Mouse (Mus musculus): ENCODE measurements around the gene Uck2.

The Uck2 gene

DNA sequence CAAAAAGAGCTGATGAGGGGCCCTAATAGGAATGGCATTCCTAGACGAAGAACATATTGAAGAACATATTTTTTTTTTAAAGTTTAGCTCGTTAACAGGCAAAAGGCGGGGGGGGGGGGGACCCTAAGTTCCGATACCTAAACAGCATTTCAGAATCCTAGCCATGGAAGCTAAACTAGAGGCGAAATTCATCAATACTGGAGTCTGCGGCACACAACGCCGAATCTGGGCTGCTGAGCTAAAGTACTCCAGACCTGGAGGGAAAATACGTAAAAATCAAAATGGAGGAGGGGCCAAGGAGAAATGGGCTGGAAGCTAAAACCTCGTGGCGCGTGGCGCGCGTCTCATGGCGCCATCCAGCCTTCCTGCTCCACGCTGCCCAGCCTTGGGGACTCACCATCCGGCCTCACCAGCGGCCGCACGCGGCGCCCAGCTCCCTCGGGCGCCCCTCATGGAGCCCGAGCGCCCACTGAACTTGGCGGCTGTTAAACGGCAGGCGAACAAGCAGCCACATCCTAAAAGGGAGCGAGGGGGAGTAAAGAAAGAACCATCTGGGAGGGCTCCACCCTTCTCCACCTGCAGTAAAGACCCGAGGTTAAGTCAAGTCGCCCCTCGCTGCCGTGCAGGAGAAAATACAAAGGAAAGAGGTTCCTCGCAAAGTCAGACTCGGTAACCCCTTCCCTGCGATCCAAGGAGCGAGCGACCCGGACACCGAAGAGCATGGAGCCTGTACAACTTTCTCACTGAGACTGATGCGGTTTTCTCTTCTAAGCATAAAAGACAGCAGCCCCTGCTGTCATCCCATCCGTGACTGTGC is 1.5 kb downstream of the Uck2 start:
- DNase-seq (ENCODE audit: low spot score in 2 of 2) = peak; percentile 62 to 63

DNA sequence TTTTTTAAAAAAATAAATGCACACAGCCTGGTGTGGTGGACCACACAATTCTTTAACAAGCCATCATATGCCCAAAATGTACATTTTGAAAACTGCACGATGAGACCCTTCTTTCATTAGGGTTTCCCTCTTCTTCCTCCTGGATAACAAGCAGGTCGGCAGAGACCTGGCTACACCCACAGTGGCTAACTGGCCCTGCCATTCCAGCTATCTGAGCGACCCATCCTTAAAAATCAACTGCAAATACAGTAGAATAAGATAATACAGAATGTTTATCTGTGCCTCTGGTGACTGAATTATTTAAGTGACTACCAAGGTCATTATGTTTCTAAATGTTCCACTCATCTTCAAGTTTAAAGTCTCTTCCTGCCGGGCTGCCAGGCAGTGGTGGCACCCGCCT is 2.4 kb downstream of the Uck2 start:
- DNase-seq (ENCODE audit: low spot score in 2 of 2) = no peak

GRCm38 (mm10) chr1:167282112-167282511 is 3.0 kb downstream of the Uck2 start:
- no peak for DNase-seq (ENCODE audit: low spot score in 2 of 2)

DNA sequence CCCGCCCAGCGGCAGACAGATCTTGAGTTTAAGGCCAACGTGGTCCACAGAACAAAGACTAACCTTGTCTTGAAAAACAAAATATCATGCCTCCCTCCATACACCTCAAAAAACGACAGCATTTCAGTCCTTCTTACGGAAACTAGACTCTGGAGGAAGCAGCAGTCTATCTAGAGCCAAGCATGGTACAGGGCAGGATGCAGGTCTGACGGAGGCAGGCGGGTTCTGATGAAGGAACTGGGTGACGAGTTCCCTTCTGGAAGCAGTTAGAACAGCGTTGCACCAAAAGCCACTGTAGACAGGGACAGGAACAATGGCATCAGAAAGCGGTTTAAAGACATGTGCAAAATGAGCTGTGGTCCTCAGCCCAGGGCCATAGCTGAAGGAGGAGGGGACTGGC is 5.1 kb downstream of the Uck2 start:
- no peak for DNase-seq (ENCODE audit: low spot score in 2 of 2)

GRCm38 (mm10) chr1:167279160-167279715 is 5.9 kb downstream of the Uck2 start:
- no peak for DNase-seq (ENCODE audit: low spot score in 2 of 2)

DNA sequence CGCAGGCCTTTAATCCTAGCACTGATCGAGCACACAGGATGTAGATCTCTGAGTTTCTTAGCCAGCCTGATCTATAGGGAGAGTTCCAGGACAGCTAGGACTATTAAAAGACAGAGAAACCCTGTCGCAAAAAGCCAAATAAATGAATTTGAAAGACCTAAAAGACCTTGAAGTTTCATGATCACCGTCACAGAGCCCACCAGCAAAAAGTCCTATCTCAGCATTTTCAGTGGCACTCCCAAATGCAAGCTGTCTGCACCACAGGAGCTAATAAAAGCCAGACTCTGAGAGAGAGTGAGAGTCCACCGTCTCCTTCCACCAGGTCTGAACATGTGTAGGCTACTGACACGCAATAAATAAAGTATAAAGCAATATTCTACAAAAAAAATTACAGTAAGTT is 6.7 kb downstream of the Uck2 start:
- no peak for DNase-seq (ENCODE audit: low spot score in 2 of 2)

- DNase-seq (ENCODE audit: low spot score in 2 of 2) = no peak
These were observed 10.3 kb downstream of the Uck2 start for GRCm38 (mm10) chr1:167274646-167275390.

DNA sequence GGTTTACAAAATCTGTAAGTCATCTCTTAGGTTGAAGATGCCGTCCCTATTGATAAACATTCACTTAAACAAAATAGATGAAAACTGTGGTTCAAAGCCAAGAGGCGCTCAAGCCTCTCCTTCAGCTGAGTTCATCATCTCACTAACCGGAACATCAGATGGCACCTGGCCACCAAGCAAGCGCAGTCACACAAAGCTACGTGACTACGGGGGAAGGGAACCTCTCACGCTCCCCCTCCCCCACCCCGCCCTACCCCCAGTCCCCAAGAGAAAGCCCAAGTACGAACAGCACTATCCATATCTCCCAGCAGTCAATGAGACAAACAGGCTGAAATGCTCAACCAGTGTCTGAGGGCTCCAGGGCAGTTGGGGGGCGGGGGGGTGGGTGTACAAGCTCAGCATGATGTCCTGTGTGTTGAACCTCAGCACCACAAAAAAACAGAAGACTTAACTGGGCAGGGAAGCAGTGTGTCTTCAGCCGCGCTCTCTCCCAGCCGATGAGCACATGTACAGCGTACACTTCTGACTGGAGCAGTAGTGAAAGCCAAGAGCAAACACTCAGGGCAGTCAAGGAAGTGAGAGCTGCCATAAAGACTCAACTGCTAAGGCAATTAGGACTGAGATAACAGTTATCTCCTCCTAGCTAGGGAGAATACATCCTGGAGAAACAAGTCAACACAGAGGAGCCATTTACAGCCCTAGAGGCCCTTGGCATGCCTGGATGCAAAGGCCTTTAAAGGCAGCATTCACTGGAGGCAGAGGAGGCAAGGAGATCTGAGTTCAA is 11.5 kb downstream of the Uck2 start:
- DNase-seq (ENCODE audit: low spot score in 2 of 2) = no peak

GRCm38 (mm10) chr1:167271841-167272240 is 13.3 kb downstream of the Uck2 start:
- DNase-seq (ENCODE audit: low spot score in 2 of 2) = no peak

GRCm38 (mm10) chr1:167271304-167271703 is 13.8 kb downstream of the Uck2 start:
- DNase-seq (ENCODE audit: low spot score in 2 of 2) = no peak

DNA sequence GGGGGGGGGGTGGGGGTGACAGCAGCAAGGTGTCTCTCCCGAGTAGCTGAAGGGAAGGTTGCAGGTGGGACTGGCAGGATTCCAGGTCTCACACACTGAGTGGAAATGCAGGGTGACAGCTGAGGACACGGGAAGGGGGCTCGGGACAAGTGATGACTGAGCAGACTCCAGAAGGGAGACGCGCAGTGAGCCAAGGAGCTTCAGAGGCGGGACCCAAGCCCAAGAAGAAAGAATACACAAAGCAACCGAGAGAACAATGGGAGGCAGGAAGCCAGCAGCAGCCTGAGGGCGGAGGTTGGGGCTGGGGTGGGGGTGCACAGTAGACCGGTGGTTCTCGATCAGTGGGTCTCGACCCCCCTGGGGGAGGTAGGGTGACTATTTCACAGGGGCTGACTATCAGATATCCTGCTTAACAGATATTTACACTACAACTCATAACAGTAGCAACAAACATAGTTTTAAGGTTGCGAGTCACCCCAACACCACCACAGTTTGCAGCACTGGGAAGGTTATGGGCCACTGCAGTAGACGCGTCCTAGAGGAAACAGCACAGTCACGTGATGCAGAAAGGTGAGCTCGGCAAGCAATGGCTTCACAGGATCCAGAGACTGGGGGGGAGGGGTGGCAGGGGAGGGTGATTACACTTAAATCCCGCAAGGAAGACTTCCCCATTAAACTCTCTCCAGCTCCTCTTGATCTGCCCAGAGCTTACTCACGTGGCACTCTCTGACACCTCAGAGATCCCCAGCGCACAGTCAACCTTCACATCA is 14.6 kb downstream of the Uck2 start:
- DNase-seq (ENCODE audit: low spot score in 2 of 2) = no peak

GRCm38 (mm10) chr1:167269856-167270270 is 15.3 kb downstream of the Uck2 start:
- DNase-seq (ENCODE audit: low spot score in 2 of 2) = no peak

GRCm38 (mm10) chr1:167269350-167269811 is 15.7 kb downstream of the Uck2 start:
- no peak for DNase-seq (ENCODE audit: low spot score in 2 of 2)

- peak in 1 of 2 experiments; percentile 35 for DNase-seq (ENCODE audit: low spot score in 2 of 2)
These were observed 16.6 kb downstream of the Uck2 start for GRCm38 (mm10) chr1:167268360-167269063.

- no peak for DNase-seq (ENCODE audit: low spot score in 2 of 2)
These were observed 18.4 kb downstream of the Uck2 start for GRCm38 (mm10) chr1:167266720-167267119.

DNA sequence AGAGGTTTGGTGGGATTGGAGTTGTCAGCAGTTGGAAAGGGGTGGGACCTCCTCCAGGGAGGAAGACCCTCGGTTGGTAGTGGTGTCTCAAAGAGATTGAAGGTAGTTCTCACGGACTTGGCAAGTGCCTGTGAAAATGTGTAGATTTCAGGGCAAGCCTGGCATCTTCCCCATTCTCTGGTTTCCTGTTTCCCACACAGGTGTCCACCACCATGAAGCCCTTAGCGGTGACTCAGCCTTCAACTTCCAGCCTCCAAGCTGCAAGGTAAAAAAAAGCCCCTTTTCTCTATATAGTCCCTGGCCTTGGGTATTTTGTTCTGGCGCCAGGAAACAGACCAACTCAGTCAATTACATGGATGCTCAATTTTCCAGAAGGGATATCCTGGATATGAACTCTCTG is 19.8 kb downstream of the Uck2 start:
- DNase-seq (ENCODE audit: low spot score in 2 of 2) = no peak

GRCm38 (mm10) chr1:167262489-167263041 is 22.6 kb downstream of the Uck2 start:
- DNase-seq (ENCODE audit: low spot score in 2 of 2) = no peak

DNA sequence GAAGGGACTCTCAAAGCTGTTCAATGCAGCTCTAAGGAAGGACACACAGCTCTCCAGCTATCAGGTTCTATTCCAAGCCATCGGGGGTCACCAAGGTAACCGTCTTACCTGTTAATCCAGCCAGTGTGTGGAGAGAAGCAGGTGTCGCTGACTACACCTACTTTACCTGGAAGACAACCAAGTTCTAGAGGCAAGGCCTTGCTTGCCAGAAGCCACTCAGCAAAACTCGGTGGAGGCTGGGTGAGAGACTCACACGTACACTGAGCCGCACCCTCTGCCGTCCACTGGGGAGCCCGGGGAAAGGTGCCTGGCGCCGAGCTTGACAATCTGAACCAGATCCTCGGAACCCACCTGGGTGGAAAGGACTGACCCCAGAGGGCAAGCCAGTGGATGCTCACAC is 23.4 kb downstream of the Uck2 start:
- DNase-seq (ENCODE audit: low spot score in 2 of 2) = no peak

DNA sequence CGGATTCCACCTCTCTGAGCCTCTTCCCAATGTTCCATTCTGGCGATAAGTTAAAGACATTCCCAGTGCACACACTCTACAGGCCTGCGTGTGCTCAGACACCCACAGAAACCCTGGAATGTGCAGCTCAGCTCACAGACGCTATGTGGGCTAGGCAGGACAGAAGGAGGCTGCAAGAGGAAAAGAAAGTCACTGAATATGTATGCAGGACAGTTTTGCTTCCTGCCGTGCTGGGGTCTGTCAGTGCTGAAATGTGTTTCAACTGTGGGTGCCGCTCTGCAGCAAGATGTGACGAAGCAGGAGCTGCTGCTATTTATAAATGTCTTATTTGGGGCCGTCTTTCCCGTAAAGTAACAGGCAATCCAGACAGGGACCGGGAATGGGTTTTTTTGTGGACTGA is 25.4 kb downstream of the Uck2 start:
- no peak for DNase-seq (ENCODE audit: low spot score in 2 of 2)

DNA sequence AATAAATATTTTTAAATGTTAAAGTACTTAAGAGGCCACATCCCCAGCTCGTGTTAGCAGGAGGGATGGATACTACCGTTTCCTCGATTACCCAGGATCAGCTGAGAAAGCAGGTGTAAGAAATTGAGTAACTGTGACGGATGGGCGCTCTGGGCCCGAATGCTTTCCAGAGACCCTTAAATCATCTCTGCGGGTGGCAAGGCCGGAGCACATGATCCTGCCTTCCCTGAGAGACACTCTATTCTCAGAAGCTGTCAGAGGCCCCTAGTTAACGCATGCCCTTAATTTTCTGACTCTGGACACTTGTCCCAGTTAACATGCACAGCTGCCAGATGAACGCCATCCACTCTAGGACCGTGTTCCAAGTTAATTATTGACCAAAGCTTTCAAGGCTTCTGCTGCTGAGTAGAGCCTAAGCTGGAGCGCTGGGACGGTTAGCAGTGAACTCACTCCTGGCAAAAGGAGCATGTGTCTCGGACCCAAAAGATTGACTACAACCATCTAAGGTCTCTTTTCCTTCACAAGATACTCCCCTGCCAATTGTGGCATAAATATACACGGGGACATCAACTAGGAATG is 28.3 kb downstream of the Uck2 start:
- no peak for DNase-seq (ENCODE audit: low spot score in 2 of 2)

All from spleen, postnatal 10 days (tissue).